Mouse (Mus musculus) layer of hippocampus, postnatal 10 days (tissue): Measurements from ENCODE around the gene Dhdh. TPM values are rescaled to one million over a fixed set of nuclear protein-coding genes. Genes with fewer than 3 reads are reported as not detected.
"Not testable (repeated sequence)": the region's sequence is repeated elsewhere in the genome, so short reads cannot be mapped to it uniquely, and the experiment has no call there.

ENCODE experiments used
- DNase-seq, 2 experiments: peaks; one replicate each; pipeline ENCODE4 v3.0.0; 2021; ENCODE audit warnings: low spot score in 2 of 2
- total RNA-seq, 2 experiments: library from RNA; stranded (reverse); gene quantifications; 2 replicates each; pipeline ENCODE4 v1.2.3; 2021

Dhdh gene
- total RNA-seq, 2 experiments from 2014 or later: 2.0 to 2.6 TPM

- DNase-seq: peak; percentile 86 to 88
Measured at GRCm38 (mm10) chr7:45509912-45510787, 21.5 kb upstream of the Dhdh start, which contains the start of gene Nucb1. Gene Nucb1 (minus strand): TSS chr7:45510406.

- DNase-seq: no peak
Measured at GRCm38 (mm10) chr7:45509181-45509882, 20.7 kb upstream of the Dhdh start.

- DNase-seq: no peak
Measured at GRCm38 (mm10) chr7:45508561-45508960, 20.0 kb upstream of the Dhdh start.

GRCm38 (mm10) chr7:45507583-45507982, 19.0 kb upstream of the Dhdh start:
- DNase-seq: no peak

GRCm38 (mm10) chr7:45498427-45498826, 9.8 kb upstream of the Dhdh start:
- no peak for DNase-seq

GRCm38 (mm10) chr7:45494548-45494947, 5.9 kb upstream of the Dhdh start:
- no peak for DNase-seq

GRCm38 (mm10) chr7:45492951-45493350, 4.3 kb upstream of the Dhdh start:
- DNase-seq: no peak

GRCm38 (mm10) chr7:45492225-45492844, 3.7 kb upstream of the Dhdh start:
- DNase-seq: no peak

GRCm38 (mm10) chr7:45491264-45491663, 2.7 kb upstream of the Dhdh start:
- no peak for DNase-seq

- DNase-seq: no peak
Measured at GRCm38 (mm10) chr7:45490822-45491221, 2.2 kb upstream of the Dhdh start.

- no peak for DNase-seq
Measured at GRCm38 (mm10) chr7:45489578-45489977, 973 bp upstream of the Dhdh start.

GRCm38 (mm10) chr7:45487861-45488292, 728 bp downstream of the Dhdh start:
- no peak for DNase-seq

- DNase-seq: no peak
Measured at GRCm38 (mm10) chr7:45486761-45487415, 1.7 kb downstream of the Dhdh start, which contains the start of gene Gm45808. Gene Gm45808 (minus strand): TSS chr7:45486811.

GRCm38 (mm10) chr7:45486158-45486557, 2.4 kb downstream of the Dhdh start:
- DNase-seq: no peak

- not testable (repeated sequence) for DNase-seq
Measured at GRCm38 (mm10) chr7:45484985-45485384, 3.6 kb downstream of the Dhdh start.

GRCm38 (mm10) chr7:45482166-45482565, 6.4 kb downstream of the Dhdh start:
- no peak for DNase-seq

GRCm38 (mm10) chr7:45481374-45481927, 7.2 kb downstream of the Dhdh start, which contains the start of gene Tulp2:
Gene Tulp2 (plus strand): TSS chr7:45481877.
- DNase-seq: peak; percentile 61 to 69

- not testable (repeated sequence) for DNase-seq
Measured at GRCm38 (mm10) chr7:45480310-45480709, 8.3 kb downstream of the Dhdh start.

GRCm38 (mm10) chr7:45478774-45479173, 9.8 kb downstream of the Dhdh start:
- DNase-seq: no peak

GRCm38 (mm10) chr7:45477003-45477402, 11.6 kb downstream of the Dhdh start:
- peak; percentile 65 to 74 for DNase-seq

GRCm38 (mm10) chr7:45476453-45476852, 12.2 kb downstream of the Dhdh start:
- DNase-seq: no peak
